Mouse (Mus musculus): ENCODE data around the gene Gm42517.

Gm42517 gene

DNA sequence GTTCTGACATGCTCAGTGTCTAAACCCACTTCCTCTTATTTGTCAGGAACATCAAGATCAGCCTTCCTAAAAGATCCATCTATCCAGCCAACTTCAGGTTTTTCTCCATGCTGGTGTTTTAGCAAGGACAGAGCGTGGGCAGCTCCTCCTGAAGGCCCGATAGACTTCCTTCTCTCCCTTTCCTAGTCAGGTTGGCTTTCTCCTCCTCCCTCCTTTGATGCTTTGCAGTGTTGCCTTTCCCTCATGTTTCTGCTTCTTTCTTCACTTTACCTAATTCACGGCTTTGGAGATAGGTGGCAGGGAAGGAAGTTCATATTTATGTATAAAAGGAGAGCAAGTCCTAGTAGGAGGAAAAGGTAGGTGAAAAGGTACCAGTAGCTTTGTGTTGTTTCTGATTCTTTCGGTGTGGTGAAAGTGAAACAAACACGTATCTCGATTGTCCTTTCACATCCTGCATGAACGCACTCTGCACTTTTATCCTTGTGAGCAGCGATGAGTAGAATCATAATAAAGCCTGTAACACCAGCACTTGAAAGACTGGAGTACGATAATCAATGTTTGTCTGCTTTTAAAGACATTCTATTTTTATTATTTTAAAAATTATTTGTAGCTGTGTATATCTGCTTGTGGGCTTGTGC, 18.1 kb downstream of the Gm42517 start:
- no peak for DNase-seq (ENCODE audit: low spot score)

DNA sequence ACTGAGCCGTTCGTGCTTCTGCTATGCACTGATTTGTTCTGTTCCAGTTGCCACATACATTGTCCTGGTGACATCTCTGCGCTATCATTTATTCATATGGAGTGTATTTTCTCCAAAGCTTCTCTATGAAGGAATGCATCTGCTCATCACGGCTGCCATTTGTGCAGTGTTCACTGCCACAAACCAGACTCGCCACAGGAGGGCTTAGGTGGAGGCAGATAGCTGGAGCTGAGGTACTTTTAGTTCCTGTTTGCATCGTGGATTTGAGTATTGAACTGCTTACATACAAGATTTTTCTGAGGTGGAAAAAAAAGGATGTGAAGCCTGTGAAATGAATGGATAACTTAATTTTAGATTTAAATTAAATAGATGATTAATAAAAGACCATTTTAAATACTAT, 19.9 kb downstream of the Gm42517 start:
- DNase-seq (ENCODE audit: low spot score): no peak

DNA sequence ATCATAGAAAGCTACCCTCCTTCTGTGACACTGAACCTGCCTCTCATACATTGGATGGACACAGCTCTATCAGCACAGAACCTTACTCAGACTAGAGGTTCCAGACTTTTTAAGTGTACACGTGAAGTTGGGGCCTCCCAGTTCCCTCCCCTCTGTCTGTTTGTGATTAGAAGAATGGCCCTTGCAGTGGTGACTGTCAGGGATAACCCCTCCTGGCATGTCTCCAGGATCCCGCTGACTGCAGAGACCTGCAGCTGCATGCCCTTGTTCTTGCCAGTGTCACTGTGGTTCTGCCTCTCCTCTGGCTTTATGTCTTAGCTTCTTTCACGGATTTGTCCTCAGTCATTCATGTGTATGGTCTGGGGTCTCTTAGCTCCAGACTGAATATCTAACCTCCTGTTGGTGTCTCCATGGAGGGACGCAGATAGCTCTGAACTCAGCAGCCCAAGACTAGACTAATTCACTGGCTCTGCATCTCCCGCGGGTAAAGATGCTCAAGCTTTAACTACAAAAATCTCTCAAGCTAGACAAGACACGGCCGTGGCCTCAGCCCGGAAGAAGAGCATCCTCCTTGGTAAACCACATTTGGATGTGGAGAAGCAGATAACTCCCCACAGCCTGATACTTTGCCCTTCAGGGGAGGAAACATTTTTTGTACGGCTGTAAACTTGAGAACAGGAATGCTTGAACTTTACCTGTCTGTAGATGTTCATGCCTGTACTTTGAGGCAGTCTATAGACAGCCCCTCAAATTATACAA, 22.2 kb downstream of the Gm42517 start:
- no peak for DNase-seq (ENCODE audit: low spot score)

DNA sequence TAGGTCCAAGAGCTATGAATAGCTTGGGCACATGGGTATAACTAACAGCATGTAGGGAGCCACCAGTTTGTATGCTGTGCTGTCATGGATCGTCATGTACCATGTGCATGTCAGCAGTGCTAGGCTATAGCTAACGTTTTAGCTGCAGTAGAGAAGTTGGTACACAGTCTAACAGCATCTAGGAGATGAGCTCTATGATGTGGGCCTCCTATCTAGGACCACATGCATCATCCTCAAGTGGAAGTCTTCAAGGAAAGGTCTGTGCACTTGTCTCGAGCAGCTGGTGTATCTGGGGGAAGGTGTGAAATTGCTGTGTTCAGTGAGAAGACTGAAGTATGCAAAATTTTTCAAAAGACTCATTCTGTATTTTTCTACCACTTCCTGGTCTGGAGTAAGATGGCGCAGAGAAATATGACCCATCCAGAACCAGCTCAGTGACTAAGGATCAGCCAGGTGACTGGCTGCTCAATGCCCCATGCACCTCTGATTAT, 24.0 kb downstream of the Gm42517 start:
- no peak for DNase-seq (ENCODE audit: low spot score)

DNA sequence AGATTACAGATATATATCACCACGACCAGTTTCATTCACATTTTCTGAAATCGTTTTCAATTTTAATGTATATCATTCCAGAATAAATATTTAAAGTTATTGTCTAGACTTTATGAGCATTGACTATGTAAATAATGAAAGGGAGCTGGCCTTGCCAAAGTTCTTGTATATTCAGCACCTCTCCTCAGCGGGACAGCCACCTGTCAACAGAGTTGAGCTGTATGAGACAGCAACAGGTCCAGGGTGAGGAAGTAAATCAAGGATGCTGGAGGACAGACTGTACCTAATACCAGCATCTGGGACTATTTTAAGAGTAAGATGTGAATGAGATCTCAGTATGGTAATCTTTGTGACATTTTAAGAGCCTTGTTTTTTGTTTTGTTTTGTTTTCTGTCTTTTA, 29.7 kb downstream of the Gm42517 start:
- DNase-seq (ENCODE audit: low spot score): no peak

DNA sequence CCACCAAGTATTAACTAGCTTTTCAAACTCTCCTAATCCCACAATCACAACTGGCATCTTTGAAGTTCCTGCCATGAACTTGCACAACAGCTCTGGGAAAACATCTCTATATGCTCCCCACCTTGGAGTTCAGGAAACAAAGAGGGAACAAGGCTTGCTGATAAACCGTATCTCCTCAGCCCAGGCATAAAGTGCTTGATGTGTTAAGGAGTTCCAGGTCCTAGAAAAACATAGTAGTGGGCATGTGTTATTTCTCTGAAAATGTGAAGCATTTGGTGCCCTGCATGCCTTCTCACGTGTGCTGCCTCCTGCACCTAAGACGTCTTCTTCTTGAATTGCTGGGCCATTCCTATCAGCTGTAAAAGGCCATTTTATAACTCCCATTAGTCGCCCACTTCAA, 30.3 kb downstream of the Gm42517 start:
- DNase-seq (ENCODE audit: low spot score): no peak

DNA sequence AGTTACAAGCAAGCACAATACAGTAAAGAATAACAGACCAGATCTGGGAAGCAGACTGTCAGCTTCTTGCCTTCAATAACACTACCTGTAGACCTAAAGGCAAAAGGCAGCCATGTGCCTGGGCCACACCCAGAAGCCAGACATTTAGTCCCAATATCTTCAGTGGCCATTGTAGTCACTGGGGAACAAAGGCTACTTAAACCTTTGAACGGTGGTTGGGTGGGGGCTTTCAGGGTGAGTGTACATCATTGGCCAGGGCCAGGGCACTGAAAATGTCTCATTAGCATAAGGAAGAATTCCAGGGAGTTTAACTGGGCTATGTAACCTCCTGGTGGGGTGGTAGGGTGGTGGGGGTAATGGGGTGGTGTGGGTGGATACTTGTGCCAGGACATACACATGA, 36.7 kb downstream of the Gm42517 start:
- DNase-seq (ENCODE audit: low spot score): no peak

Measured in adipocyte (in vitro differentiated cells).